Mouse (Mus musculus) frontal cortex, adult (tissue): ENCODE data around the gene Enpp7.

ENCODE experiments used
- ATAC-seq: cut with Nextera tagmentation; 2 replicates; pipeline ENCODE4 v1.9.2; 2017; ENCODE audit warnings: mild to moderate bottlenecking, moderate library complexity, mixed read lengths; ENCODE audit not compliant: low TSS enrichment

Enpp7 gene

GRCm38 (mm10) chr11:118987999-118988398 lies at the start of gene Enpp7:
Gene Enpp7 (plus strand): TSS chr11:118988188.
- no peak for ATAC-seq

GRCm38 (mm10) chr11:118939731-118940130 lies 48.3 kb upstream of the Enpp7 start:
- no peak for ATAC-seq

GRCm38 (mm10) chr11:118940539-118940938 lies 47.4 kb upstream of the Enpp7 start:
- peak; percentile 80; the same call in 1 of the 2 replicates for ATAC-seq

- no peak for ATAC-seq
These were observed 46.7 kb upstream of the Enpp7 start for GRCm38 (mm10) chr11:118941268-118941667.

GRCm38 (mm10) chr11:118945868-118946267 lies 42.1 kb upstream of the Enpp7 start:
- ATAC-seq, result no peak

GRCm38 (mm10) chr11:118955016-118955415 lies 33.0 kb upstream of the Enpp7 start:
- ATAC-seq, result no peak

GRCm38 (mm10) chr11:118957070-118957471 lies 30.9 kb upstream of the Enpp7 start:
- peak; percentile 33; the same call in 1 of the 2 replicates for ATAC-seq

GRCm38 (mm10) chr11:118960649-118961048 lies 27.3 kb upstream of the Enpp7 start:
- peak; percentile 64 for ATAC-seq

GRCm38 (mm10) chr11:118962478-118962877 lies 25.5 kb upstream of the Enpp7 start:
- ATAC-seq, result no peak

- ATAC-seq, result no peak
These were observed 24.1 kb upstream of the Enpp7 start for GRCm38 (mm10) chr11:118963926-118964325.

GRCm38 (mm10) chr11:118965078-118965477 lies 22.9 kb upstream of the Enpp7 start:
- ATAC-seq, result no peak

- no peak for ATAC-seq
These were observed 16.4 kb upstream of the Enpp7 start for GRCm38 (mm10) chr11:118971470-118972034.

GRCm38 (mm10) chr11:118972431-118973377 lies 15.3 kb upstream of the Enpp7 start:
- no peak for ATAC-seq

GRCm38 (mm10) chr11:118974340-118974739 lies 13.6 kb upstream of the Enpp7 start:
- no peak for ATAC-seq

- ATAC-seq, result peak; percentile 65
These were observed 12.6 kb upstream of the Enpp7 start for GRCm38 (mm10) chr11:118975427-118975826.

- ATAC-seq, result no peak; the same call in 1 of the 2 replicates
These were observed 12.1 kb upstream of the Enpp7 start for GRCm38 (mm10) chr11:118975917-118976316.

GRCm38 (mm10) chr11:118980388-118980787 lies 7.6 kb upstream of the Enpp7 start:
- no peak for ATAC-seq

- no peak for ATAC-seq
These were observed 6.8 kb upstream of the Enpp7 start for GRCm38 (mm10) chr11:118981012-118981776.

- ATAC-seq, result no peak
These were observed 5.3 kb upstream of the Enpp7 start for GRCm38 (mm10) chr11:118982593-118983113.

- no peak for ATAC-seq
These were observed 2.4 kb upstream of the Enpp7 start for GRCm38 (mm10) chr11:118985571-118985970.

- ATAC-seq, result peak; percentile 13; the same call in 1 of the 2 replicates
These were observed 4.8 kb downstream of the Enpp7 start for GRCm38 (mm10) chr11:118992781-118993180.

- no peak for ATAC-seq
These were observed 7.5 kb downstream of the Enpp7 start for GRCm38 (mm10) chr11:118995448-118995847.
